Mouse (Mus musculus) urinary bladder, adult 18-20 months (tissue): Measurements from ENCODE around the gene Gpr176.

Experiments used
- DNase-seq, 2 experiments: peaks; one replicate each; pipeline ENCODE4 v3.0.0; 2022; ENCODE audit warnings: low spot score in 2 of 2, mixed read lengths in 2 of 2

Gene Gpr176

GRCm38 (mm10) chr2:118372901-118373571, at the start of gene Gpr176:
Gene Gpr176, minus strand, starts transcription at chr2:118373419.
- DNase-seq: peak in 1 of 2 experiments; percentile 26

- DNase-seq: no peak
Observed at GRCm38 (mm10) chr2:118422385-118422784, 49.2 kb upstream of the Gpr176 start.

GRCm38 (mm10) chr2:118421951-118422350, 48.7 kb upstream of the Gpr176 start:
- no peak for DNase-seq

- no peak for DNase-seq
Observed at GRCm38 (mm10) chr2:118418076-118418475, 44.9 kb upstream of the Gpr176 start.

GRCm38 (mm10) chr2:118415601-118416355, 42.6 kb upstream of the Gpr176 start:
- DNase-seq: no peak

- no peak for DNase-seq
Observed at GRCm38 (mm10) chr2:118412821-118413220, 39.6 kb upstream of the Gpr176 start.

GRCm38 (mm10) chr2:118408336-118408895, 35.2 kb upstream of the Gpr176 start:
- DNase-seq: no peak

GRCm38 (mm10) chr2:118406811-118407210, 33.6 kb upstream of the Gpr176 start:
- no peak for DNase-seq

- DNase-seq: no peak
Observed at GRCm38 (mm10) chr2:118405568-118405967, 32.3 kb upstream of the Gpr176 start.

GRCm38 (mm10) chr2:118404336-118404735, 31.1 kb upstream of the Gpr176 start:
- no peak for DNase-seq

- DNase-seq: no peak
Observed at GRCm38 (mm10) chr2:118401834-118402727, 28.9 kb upstream of the Gpr176 start.

- no peak for DNase-seq
Observed at GRCm38 (mm10) chr2:118399751-118400150, 26.5 kb upstream of the Gpr176 start.

- no peak for DNase-seq
Observed at GRCm38 (mm10) chr2:118391201-118391600, 18.0 kb upstream of the Gpr176 start.

GRCm38 (mm10) chr2:118390072-118390471, 16.9 kb upstream of the Gpr176 start:
- DNase-seq: no peak

- no peak for DNase-seq
Observed at GRCm38 (mm10) chr2:118389569-118389968, 16.4 kb upstream of the Gpr176 start.

GRCm38 (mm10) chr2:118388341-118389335, 15.4 kb upstream of the Gpr176 start, which contains the start of gene Eif2ak4:
Gene Eif2ak4, plus strand, starts transcription at chr2:118388618.
- peak; percentile 98 for DNase-seq

- DNase-seq: no peak
Observed at GRCm38 (mm10) chr2:118383387-118383786, 10.2 kb upstream of the Gpr176 start.

GRCm38 (mm10) chr2:118379756-118380155, 6.5 kb upstream of the Gpr176 start:
- DNase-seq: no peak

GRCm38 (mm10) chr2:118375931-118376330, 2.7 kb upstream of the Gpr176 start:
- DNase-seq: no peak

GRCm38 (mm10) chr2:118375522-118375921, 2.3 kb upstream of the Gpr176 start:
- DNase-seq: no peak
